Comparison of ENCODE assay signal across 16 mouse cellular contexts in genomic region chr13:11392027-11392426, GRCm38 (mm10).
"Had no signal": no experiment of that assay in that cellular context is flagged by ENCODE, and none has a peak within 500 bp of the region (broad histone marks: within the 10 kb centered on the region; RNA-seq: fewer than 3 reads in every experiment).

No protein-coding gene starts in this region.

- DNase-seq: kidney, adult 11 months; kidney, adult 9 months; kidney, postnatal 14 days; layer of hippocampus, adult 9-11 months; layer of hippocampus, postnatal 36 days; lung, postnatal 10 days; lung, postnatal 4 days; right cerebral cortex, adult 18-20 months; right cerebral cortex, postnatal 25 days; thymus, postnatal 36 days had no signal

- H3K4me3 ChIP-seq: limb, embryonic 15.5 days; liver, embryonic 12.5 days; myocyte; neural tube, embryonic 12.5 days had no signal

- H3K9ac ChIP-seq: limb, embryonic 15.5 days; liver, embryonic 12.5 days; lung, embryonic 14.5 days; neural tube, embryonic 12.5 days had no signal

- H3K36me3 ChIP-seq: limb, embryonic 15.5 days; liver, embryonic 12.5 days; neural tube, embryonic 12.5 days had no signal

- H3K27me3 ChIP-seq: limb, embryonic 15.5 days; liver, embryonic 12.5 days; neural tube, embryonic 12.5 days had no signal

- H3K4me1 ChIP-seq: limb, embryonic 15.5 days; liver, embryonic 12.5 days; neural tube, embryonic 12.5 days had no signal

- H3K27ac ChIP-seq: limb, embryonic 15.5 days; liver, embryonic 12.5 days; neural tube, embryonic 12.5 days had no signal

- H3K9me3 ChIP-seq: limb, embryonic 15.5 days; liver, embryonic 12.5 days; neural tube, embryonic 12.5 days had no signal

- ATAC-seq: liver, embryonic 12.5 days had no signal

- H3K4me2 ChIP-seq: limb, embryonic 15.5 days; liver, embryonic 12.5 days; lung, embryonic 14.5 days; midbrain, embryonic 11.5 days; neural tube, embryonic 12.5 days had no signal
